Mouse (Mus musculus) adipocyte (in vitro differentiated cells): ENCODE results near the gene Stx8.

ENCODE experiments used
- DNase-seq: peaks from one replicate; pipeline ENCODE4 v3.0.0-alpha.2; 2016; ENCODE audit warnings: low spot score

The Stx8 gene

GRCm38 (mm10) chr11:67975252-67975651, 9.3 kb downstream of the Stx8 start:
- peak; percentile 62 for DNase-seq

DNA sequence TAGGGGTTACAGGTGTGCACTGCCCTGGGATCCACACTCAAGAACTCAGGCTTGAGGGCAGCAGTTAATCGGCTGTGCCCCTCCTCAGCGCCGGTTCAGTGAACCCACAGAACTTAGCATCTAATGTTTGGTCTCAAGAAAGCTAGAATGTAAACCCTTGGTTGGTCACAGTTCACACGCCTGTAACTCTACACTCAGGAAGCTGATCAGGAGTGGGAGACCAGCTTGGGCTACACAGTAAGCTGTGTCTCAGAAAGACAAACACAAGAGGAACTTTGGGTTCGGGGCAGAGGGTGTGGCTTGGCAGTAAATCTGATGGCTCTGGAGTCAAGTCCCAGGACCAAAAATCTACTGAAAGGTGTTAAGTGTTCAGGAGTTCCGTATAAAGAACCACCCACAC, 17.6 kb downstream of the Stx8 start:
- DNase-seq: no peak

DNA sequence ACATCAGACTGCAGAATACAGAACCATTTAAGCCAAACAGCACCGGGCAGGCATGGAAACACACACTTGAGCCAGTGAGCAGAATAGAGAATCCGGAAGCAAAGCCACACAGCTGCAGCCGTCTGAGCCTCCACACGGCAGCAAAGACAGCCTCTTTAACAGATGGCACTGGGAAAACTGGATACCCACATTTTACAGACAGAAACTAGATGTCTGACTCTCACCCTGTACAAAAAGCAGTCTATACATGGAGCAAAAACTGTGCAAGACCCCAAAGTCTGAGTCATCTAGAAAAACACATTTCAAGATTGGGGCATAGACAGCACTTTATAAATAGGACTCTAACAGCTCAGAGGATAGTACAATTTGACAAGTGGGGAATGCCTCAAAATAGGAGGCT, 25.2 kb downstream of the Stx8 start:
- no peak for DNase-seq

GRCm38 (mm10) chr11:67995965-67996364, 30.0 kb downstream of the Stx8 start:
- DNase-seq: no peak

DNA sequence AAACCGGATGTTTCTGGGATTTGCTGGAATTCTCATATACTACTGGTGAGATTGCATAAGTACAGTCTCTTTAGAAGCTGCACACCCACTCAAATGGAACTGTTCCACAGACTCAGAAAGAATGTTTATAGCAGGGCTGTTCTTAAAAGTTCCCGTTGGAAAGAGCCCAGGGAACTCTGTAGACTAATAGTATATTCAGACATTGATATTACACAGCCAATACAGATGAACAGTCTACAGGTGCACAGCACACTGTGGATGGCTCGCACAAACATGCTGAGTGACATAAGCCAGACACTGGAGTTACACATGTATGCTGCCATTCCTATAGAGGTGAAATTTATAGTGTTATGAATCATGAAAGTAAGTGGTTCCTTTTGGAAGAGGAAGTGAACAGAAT, 32.9 kb downstream of the Stx8 start:
- no peak for DNase-seq

DNA sequence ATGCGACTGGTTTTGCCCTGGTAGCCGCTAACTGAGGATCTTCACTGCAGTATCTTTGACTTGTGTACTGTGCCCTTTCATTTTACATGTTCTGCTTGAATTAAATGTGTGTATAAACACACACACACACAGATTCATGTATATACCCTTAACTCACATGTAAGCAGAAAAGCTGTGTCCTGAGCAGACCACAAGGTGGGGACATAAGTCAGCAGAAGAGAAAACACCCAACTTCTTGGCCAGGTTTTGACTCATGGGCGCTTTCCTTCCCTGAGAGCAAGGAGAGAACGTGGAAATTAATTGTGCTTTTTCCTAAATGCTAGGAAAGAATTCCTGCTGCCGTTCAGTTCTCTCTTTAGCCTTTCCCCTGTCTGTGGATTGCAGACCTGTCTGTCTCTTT, 33.6 kb downstream of the Stx8 start:
- peak; percentile 24 for DNase-seq

DNA sequence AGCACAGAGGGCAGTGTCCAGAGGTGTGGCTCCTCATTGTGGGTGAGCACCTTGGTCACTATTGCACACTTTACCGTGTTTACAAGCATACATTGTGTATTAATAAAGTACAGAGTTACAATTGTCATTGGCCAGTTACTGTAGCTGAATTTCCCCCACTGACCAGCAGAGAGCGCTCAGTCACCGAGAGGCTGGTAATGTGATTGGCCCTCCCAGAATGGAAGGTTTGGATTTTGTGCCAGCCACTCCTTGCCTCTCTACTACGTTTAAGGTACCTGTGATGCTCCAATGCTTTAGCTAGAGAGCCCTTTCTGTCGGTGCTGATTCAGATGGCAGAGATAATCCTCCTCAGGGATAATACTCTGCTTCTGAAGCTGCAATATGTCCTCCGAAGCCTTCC, 38.2 kb downstream of the Stx8 start:
- peak; percentile 79 for DNase-seq

DNA sequence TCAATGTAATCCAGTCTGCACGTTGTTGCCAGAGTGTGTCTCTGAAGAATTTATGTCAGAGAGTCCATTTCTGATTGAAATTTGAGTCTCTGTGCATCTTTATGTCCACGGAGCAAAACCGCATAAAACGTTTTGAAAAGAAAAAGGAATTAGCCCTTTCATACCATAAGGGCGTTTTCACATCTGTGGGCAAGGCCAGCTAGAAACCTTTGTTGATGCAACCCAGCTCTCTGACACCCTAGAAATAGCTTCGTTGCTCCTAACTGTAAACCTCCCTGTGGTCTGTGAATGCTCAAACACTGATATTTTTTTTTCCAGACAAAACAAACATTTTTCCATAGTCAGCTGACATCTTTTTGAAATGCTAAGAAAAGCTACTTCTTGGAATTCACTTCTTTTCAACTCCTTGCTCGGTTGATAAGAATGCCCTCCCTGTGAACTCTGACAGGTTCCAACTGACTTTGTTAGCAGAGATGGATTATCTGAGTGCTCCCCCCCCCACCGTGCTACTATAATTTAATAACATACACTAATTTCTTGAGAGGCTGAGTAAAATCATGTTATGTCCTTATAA, 40.3 kb downstream of the Stx8 start:
- DNase-seq: no peak

- no peak for DNase-seq
Observed at GRCm38 (mm10) chr11:68007645-68008044, 41.7 kb downstream of the Stx8 start.

- DNase-seq: no peak
Observed at GRCm38 (mm10) chr11:68009377-68009776, 43.4 kb downstream of the Stx8 start.

GRCm38 (mm10) chr11:68012207-68012606, 46.2 kb downstream of the Stx8 start:
- no peak for DNase-seq

DNA sequence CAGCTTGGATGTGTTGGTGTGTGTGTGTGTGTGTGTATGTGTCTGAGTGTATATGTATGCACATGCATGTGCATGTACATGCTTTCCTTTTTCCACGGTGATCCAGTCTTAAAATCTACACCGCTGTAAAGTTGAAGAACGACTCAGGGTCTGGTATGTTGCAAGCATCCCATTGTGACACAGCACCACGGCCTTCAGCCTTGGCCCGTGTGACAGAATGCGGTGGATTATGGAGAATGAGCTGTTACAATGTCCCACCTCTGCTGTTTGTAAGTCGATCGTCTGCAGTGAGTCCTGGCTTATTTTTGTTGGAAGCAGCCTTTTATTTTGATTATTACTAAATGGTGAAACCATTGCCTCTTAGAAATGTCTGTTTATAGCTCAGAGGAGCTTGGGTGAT, 52.2 kb downstream of the Stx8 start:
- no peak for DNase-seq

DNA sequence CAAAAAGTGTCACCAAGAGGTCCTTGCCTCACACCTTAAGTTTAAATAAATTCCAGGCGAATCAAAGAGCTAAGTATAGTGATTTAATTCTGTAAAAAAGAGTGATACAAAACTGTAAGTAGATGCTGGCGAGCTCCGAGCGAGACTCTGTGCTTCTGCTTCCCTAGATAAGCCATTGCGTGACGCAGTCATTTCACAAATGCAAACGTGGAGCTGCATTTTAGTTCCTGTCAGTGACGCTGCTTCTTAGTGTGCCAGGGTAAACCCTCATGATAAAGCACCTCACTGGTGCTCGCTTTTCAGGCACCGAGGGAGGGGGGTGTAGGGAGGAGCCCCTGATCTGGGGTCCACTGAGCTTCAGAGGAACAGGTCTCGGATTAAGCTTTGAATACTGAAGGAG, 53.2 kb downstream of the Stx8 start:
- DNase-seq: no peak

DNA sequence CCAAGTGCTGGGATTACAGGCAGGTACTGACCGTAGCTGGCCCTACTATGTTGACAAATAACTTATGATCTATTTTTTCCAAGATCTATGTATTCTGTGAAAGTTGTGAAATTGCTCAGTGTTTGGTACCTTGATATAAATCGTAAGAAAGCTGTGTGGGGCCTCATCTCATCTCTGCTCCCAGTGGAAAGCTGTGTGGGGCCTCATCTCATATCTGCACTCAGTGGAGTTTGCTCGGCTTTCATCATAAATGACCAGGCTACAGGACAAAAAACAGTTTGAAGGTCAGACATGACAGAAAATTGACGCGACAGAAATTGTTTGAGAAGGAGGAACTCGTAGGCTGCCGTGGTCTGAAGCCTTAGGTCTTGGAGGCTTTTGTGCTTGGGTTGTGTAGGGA, 56.0 kb downstream of the Stx8 start:
- DNase-seq: no peak

DNA sequence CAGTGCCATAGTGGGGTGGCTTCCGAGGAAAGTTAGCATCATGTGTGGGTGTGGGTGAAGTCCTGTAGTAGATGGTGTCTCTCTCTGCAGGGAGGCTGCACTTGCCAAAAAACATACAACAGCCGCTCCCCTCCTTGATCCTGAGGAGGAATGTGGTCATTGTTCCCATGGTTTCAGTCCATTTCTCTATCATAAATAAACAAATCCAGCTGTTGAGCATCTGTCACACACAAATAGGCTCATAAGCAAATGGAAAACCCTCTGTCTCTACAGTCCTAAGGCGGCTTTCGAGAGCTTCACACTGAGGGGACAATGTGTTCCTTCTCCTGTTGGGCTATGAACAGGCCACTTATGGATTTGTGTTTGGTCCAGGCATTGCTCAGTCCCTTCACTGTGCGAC, 56.9 kb downstream of the Stx8 start:
- no peak for DNase-seq

DNA sequence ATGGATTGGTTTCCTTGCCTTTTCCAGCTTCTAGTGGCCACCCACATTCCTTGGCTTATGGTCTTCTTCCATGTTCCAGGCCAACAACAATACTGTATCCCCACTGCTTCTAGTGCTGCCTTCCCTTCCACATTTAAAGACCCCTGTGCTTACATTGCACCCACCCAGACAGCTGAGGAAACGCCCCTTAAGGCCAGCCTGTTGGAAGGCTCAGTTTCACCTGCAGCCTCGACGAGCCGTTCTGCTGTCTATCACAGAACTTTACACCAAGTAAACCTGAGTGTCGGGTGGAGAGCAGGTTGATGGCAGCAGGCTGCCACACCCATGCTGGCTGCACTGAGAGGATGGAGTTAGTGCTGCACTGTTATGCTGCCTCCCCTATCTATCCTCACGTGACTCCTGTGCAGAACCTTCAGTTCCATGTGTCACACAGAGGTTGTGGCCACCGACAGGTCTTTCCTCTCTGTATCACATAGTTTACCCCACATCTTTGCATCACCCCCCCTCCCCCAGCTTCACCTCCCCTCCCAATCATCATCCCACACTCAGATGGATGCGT, 57.9 kb downstream of the Stx8 start:
- DNase-seq: no peak

- peak; percentile 53 for DNase-seq
Observed at GRCm38 (mm10) chr11:68026590-68026989, 60.6 kb downstream of the Stx8 start.

GRCm38 (mm10) chr11:68029079-68029478, 63.1 kb downstream of the Stx8 start:
- no peak for DNase-seq

- no peak for DNase-seq
Observed at GRCm38 (mm10) chr11:68029871-68030270, 63.9 kb downstream of the Stx8 start.

- peak; percentile 85 for DNase-seq
Observed at GRCm38 (mm10) chr11:68030771-68031170, 64.8 kb downstream of the Stx8 start.

DNA sequence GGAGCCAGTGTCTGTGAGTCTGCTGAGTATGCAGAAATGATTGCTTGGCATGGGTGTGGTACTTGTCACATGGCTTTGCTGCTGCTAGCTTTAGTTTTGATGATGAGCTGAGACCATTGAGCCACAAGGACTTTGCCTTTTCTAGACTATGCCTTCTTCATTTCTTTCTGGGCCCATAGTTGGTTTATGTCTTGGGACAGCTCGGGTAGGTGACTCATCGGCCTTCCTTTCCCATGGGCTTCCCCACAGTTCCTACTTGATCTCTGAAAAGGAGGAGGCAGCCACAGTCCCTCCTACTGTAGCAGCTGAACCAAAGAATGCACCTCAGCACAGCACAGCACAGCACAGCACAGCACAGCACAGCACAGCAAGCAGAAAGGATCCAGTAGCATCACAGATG, 66.5 kb downstream of the Stx8 start:
- DNase-seq: peak; percentile 16

- DNase-seq: no peak
Observed at GRCm38 (mm10) chr11:68033331-68033926, 67.4 kb downstream of the Stx8 start.

- DNase-seq: no peak
Observed at GRCm38 (mm10) chr11:68034422-68034821, 68.4 kb downstream of the Stx8 start.

DNA sequence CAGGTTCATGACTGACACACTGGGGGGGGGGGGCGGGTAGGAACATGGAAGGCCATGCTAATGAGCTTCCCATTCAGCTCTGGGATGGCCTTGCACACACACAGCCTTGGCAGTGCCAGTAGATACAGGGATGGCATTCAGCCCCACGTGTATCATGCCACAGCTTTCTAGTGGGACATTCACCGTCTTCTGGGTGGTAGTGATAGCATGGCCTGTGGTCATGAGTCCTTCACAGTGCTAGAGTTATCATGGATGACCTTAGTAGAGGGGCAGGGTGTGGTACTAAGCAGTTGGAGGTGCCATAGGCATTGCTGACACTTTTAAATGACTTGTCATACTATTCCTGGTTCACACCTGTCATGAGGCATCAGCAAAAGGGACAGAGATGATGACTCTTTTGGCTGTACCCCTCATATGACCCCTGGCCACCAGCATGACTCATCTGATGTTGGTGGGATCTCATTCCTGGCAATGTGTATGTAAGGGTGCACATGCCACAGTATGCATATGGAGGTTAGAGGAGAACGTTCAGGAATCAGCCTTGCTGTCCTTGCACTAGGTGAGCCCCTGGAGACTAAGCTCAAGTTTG, 69.4 kb downstream of the Stx8 start:
- DNase-seq: no peak
